Mouse (Mus musculus): ENCODE measurements at regions not wholly inside any gene's neighbourhood (a gene's known extent, or its start where the extent isn't known, plus 50 kb on each side); places are given as distances from the start of the nearest gene placed in this dataset.

DNA sequence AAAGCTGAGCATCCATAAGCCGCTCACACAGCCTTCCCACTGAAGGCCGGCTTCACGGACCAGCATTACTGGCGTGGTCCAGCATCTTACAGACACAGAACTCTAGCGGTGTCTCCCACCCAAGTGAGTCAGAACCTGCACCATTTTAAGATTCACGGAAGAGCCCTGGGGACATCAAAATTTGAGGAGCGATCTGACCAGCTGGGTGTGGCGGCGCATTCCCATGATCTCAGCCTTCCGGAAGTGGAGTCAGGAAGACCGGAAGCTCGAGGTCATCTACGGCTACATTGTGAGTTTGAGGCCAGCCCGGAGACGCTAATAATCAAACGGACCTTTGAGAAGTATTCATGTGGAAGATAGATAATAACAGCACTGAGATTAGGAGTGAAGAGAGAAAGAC lies 171.5 kb upstream of the Jmjd1c start:
- Histone ChIP-seq H3K9ac (ENCODE audit: low read length) (no peak overlapping the region), H3K4me3 (ENCODE audit: low read depth, low read length) (no peak overlapping the region), H3K4me2 (ENCODE audit: low read depth, severe bottlenecking) (no peak overlapping the region), H3K9me3 (ENCODE audit: control insufficient read depth, low read length) (no peaks in the 10 kb centered on the region), H3K36me3 (ENCODE audit: control insufficient read depth, insufficient read depth, low read length) (no peaks in the 10 kb centered on the region), H3K4me1 (ENCODE audit: control insufficient read depth, insufficient read depth, low read length) (peaks cover 24% of the 10 kb centered on the region), H3K27ac (replicated peaks; ENCODE audit: low read depth, low read length) (no peak overlapping the region), H3K27me3 (ENCODE audit: control insufficient read depth, insufficient read depth, low read length) (no peaks in the 10 kb centered on the region)
- no peak for ATAC-seq (ENCODE audit: insufficient number of reproducible peaks, low FRiP score, low TSS enrichment, low read depth)
- DNase-seq (ENCODE audit: low spot score) = no peak
- WGBS = 91% methylated on average over 16 of the region's 16 CpGs

DNA sequence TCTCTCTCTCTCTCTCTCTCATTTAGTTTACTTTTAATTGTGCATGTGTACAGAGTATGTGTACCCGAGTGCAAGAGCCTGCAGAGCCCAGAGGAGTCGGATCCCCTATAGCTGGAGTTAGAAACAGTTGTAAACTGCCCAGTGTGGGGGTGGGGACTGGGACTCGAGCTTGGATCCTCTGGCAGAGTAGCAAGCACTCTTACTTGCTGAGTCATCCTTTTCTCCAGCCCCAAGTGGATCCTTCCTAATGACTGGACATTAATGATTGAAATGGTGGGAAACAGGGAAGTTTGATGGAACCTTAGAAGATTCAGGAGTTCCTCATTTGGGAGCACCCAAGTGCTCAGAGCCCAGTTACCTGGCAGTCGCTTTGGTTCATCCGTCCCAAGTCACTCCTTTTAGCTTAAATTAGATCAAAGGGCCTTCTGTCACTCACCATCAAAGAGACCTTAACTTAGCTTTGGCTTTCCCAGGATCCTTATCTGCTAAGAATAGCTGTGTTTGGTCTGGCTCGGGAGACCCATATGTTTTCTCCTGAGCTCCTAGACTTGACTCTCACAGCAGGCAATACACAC lies 170.3 kb upstream of the Jmjd1c start:
- Histone ChIP-seq H3K9me3 (ENCODE audit: control insufficient read depth, low read length) (no peaks in the 10 kb centered on the region), H3K4me1 (ENCODE audit: control insufficient read depth, insufficient read depth, low read length) (peaks cover 16% of the 10 kb centered on the region), H3K27ac (replicated peaks; ENCODE audit: low read depth, low read length) (no peak overlapping the region), H3K4me3 (ENCODE audit: low read depth, low read length) (no peak overlapping the region), H3K36me3 (ENCODE audit: control insufficient read depth, insufficient read depth, low read length) (no peaks in the 10 kb centered on the region), H3K4me2 (ENCODE audit: low read depth, severe bottlenecking) (no peak overlapping the region), H3K9ac (ENCODE audit: low read length) (no peak overlapping the region), H3K27me3 (ENCODE audit: control insufficient read depth, insufficient read depth, low read length) (no peaks in the 10 kb centered on the region)
- no peak for ATAC-seq (ENCODE audit: insufficient number of reproducible peaks, low FRiP score, low TSS enrichment, low read depth)
- DNase-seq (ENCODE audit: low spot score) = no peak
- WGBS = 20% methylated on average over 6 of the region's 6 CpGs

DNA sequence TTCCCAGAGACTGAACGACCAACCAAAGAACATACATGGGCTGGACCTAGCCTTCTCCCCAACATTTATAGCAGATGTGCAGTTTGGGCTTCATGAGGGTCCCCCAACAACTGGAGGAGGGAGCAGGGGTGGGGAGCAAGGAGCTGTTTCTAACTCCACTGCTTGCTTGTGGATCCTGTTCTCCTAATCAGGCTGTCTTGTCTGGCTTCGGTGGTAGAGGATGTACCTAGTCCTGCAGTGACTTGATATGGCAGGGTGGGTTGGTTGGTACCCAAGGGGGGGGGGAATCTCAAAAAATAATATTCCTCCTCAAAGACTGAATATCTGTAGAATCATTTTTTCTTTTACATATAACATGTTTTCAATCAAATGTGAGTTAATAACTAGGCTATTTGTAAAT lies 168.3 kb upstream of the Jmjd1c start:
- 87% methylated on average over 2 of the region's 2 CpGs for WGBS
- Histone ChIP-seq H3K27me3 (ENCODE audit: control insufficient read depth, insufficient read depth, low read length) (no peaks in the 10 kb centered on the region), H3K27ac (replicated peaks; ENCODE audit: low read depth, low read length) (no peak overlapping the region), H3K4me2 (ENCODE audit: low read depth, severe bottlenecking) (no peak overlapping the region), H3K4me3 (ENCODE audit: low read depth, low read length) (no peak overlapping the region), H3K36me3 (ENCODE audit: control insufficient read depth, insufficient read depth, low read length) (no peaks in the 10 kb centered on the region), H3K4me1 (ENCODE audit: control insufficient read depth, insufficient read depth, low read length) (no peaks in the 10 kb centered on the region), H3K9ac (ENCODE audit: low read length) (no peak overlapping the region), H3K9me3 (ENCODE audit: control insufficient read depth, low read length) (no peaks in the 10 kb centered on the region)
- ATAC-seq (ENCODE audit: insufficient number of reproducible peaks, low FRiP score, low TSS enrichment, low read depth) (no peak), DNase-seq (ENCODE audit: low spot score) (no peak)

DNA sequence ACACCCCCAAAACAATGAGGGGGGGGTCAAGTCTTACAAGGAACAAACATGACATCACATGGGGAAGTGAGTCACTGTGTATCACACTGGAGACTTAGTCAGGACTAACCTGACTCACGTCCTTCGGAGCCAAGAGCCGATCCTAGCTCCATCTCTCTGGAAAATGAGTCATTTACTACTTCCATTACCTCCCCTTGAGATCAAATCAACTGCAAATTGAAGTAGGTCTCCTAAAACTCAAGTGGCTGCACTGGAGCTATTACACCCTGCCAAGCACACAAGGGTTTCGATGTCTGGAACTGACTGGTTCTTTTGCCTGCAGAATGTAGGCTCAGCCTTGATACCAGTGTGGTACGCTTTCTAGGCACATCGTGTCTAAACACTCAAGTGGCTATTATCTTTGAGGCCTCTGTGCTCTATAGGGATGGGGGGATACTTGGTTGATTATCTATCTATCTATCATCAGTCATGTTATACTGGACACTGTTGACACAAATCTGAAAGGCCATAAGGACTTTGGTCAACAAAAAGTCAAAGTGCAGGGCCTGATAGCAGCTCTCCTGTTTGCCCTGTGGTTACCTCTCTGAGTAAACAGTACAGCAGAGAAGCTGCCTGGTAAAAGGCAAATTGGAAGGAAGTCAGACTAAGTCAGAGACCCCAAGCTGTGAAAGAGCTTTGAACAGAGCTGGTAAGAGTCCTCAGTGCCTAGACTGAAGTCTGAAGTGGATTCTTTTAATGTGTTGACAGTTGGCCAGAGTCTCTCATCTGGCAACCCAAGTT lies 167.5 kb upstream of the Jmjd1c start:
- no peak overlapping the region for H3K9ac ChIP-seq (ENCODE audit: low read length)
- H3K4me3 ChIP-seq (ENCODE audit: low read depth, low read length) = no peak overlapping the region
- H3K4me2 ChIP-seq (ENCODE audit: low read depth, severe bottlenecking) = no peak overlapping the region
- DNase-seq (ENCODE audit: low spot score) (no peak), ATAC-seq (ENCODE audit: insufficient number of reproducible peaks, low FRiP score, low TSS enrichment, low read depth) (no peak)
- WGBS = 60% methylated on average over 6 of the region's 6 CpGs
- H3K36me3 ChIP-seq (ENCODE audit: control insufficient read depth, insufficient read depth, low read length) = no peaks in the 10 kb centered on the region
- no peaks in the 10 kb centered on the region for H3K9me3 ChIP-seq (ENCODE audit: control insufficient read depth, low read length)
- no peaks in the 10 kb centered on the region for H3K27me3 ChIP-seq (ENCODE audit: control insufficient read depth, insufficient read depth, low read length)
- H3K4me1 ChIP-seq (ENCODE audit: control insufficient read depth, insufficient read depth, low read length) = no peaks in the 10 kb centered on the region
- H3K27ac ChIP-seq (replicated peaks; ENCODE audit: low read depth, low read length) = no peak overlapping the region

DNA sequence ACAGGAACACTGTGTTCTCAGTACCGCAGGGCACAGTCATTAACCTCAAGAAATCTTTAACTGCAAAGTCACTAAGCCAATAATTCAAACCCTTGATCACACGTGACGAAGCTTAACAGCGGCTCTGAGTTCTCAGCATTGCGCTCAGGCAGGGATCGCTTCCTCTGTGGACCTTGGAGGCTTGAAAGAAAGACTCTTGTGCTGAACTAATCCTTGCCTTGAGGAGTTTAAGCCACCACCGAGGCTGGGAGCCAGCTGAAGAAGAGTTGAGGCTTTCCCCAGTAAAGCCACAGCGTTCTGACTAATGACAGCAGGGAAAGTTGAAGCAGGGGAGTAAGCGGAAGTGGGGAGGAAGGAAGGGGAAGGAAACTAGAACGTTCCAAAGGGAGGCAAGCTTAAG lies 165.4 kb upstream of the Jmjd1c start:
- Histone ChIP-seq H3K4me2 (ENCODE audit: low read depth, severe bottlenecking) (no peak overlapping the region), H3K9ac (ENCODE audit: low read length) (no peak overlapping the region), H3K4me1 (ENCODE audit: control insufficient read depth, insufficient read depth, low read length) (no peaks in the 10 kb centered on the region), H3K4me3 (ENCODE audit: low read depth, low read length) (no peak overlapping the region), H3K9me3 (ENCODE audit: control insufficient read depth, low read length) (no peaks in the 10 kb centered on the region), H3K36me3 (ENCODE audit: control insufficient read depth, insufficient read depth, low read length) (no peaks in the 10 kb centered on the region), H3K27me3 (ENCODE audit: control insufficient read depth, insufficient read depth, low read length) (no peaks in the 10 kb centered on the region), H3K27ac (replicated peaks; ENCODE audit: low read depth, low read length) (no peak overlapping the region)
- no peak for DNase-seq (ENCODE audit: low spot score)
- no peak for ATAC-seq (ENCODE audit: insufficient number of reproducible peaks, low FRiP score, low TSS enrichment, low read depth)
- WGBS = 65% methylated on average over 10 of the region's 10 CpGs

- H3K36me3 ChIP-seq (ENCODE audit: control insufficient read depth, insufficient read depth, low read length) = no peaks in the 10 kb centered on the region
- WGBS = 83% methylated on average over 7 of the region's 7 CpGs
- no peak overlapping the region for H3K27ac ChIP-seq (replicated peaks; ENCODE audit: low read depth, low read length)
- no peak overlapping the region for H3K4me3 ChIP-seq (ENCODE audit: low read depth, low read length)
- H3K4me1 ChIP-seq (ENCODE audit: control insufficient read depth, insufficient read depth, low read length) = no peaks in the 10 kb centered on the region
- H3K9me3 ChIP-seq (ENCODE audit: control insufficient read depth, low read length) = no peaks in the 10 kb centered on the region
- H3K4me2 ChIP-seq (ENCODE audit: low read depth, severe bottlenecking) = no peak overlapping the region
- DNase-seq (ENCODE audit: low spot score) (no peak), ATAC-seq (ENCODE audit: insufficient number of reproducible peaks, low FRiP score, low TSS enrichment, low read depth) (no peak)
- no peaks in the 10 kb centered on the region for H3K27me3 ChIP-seq (ENCODE audit: control insufficient read depth, insufficient read depth, low read length)
- no peak overlapping the region for H3K9ac ChIP-seq (ENCODE audit: low read length)
Measured at GRCm38 (mm10) chr10:66931505-66931904, 164.4 kb upstream of the Jmjd1c start.

GRCm38 (mm10) chr10:66932544-66932943 lies 163.4 kb upstream of the Jmjd1c start:
- H3K4me2 ChIP-seq (ENCODE audit: low read depth, severe bottlenecking) = no peak overlapping the region
- no peak overlapping the region for H3K4me3 ChIP-seq (ENCODE audit: low read depth, low read length)
- no peaks in the 10 kb centered on the region for H3K9me3 ChIP-seq (ENCODE audit: control insufficient read depth, low read length)
- no peaks in the 10 kb centered on the region for H3K4me1 ChIP-seq (ENCODE audit: control insufficient read depth, insufficient read depth, low read length)
- no peaks in the 10 kb centered on the region for H3K27me3 ChIP-seq (ENCODE audit: control insufficient read depth, insufficient read depth, low read length)
- no peak for ATAC-seq (ENCODE audit: insufficient number of reproducible peaks, low FRiP score, low TSS enrichment, low read depth)
- DNase-seq (ENCODE audit: low spot score) = no peak
- no peak overlapping the region for H3K27ac ChIP-seq (replicated peaks; ENCODE audit: low read depth, low read length)
- no peaks in the 10 kb centered on the region for H3K36me3 ChIP-seq (ENCODE audit: control insufficient read depth, insufficient read depth, low read length)
- no peak overlapping the region for H3K9ac ChIP-seq (ENCODE audit: low read length)
- 84% methylated on average over 6 of the region's 6 CpGs for WGBS

DNA sequence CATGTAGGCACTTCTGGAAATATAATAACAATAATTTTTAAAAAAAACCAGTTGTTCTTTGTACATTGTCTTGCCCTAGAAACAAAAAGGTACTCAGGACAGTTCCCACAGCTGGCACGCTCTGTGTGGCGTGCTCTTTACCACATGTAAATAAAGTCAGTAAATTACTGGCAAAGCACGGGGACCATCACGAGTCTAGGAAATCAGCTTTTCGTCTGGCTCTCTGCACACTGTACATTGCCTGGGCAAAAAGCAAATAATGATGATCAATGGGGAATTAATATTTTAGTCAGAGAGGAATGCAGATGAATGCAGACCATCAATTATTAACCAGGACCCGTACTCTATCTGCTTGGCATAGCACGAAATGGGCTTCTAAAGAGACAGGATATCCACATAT lies 162.2 kb upstream of the Jmjd1c start:
- DNase-seq (ENCODE audit: low spot score) (no peak), ATAC-seq (ENCODE audit: insufficient number of reproducible peaks, low FRiP score, low TSS enrichment, low read depth) (no peak)
- no peak overlapping the region for H3K4me2 ChIP-seq (ENCODE audit: low read depth, severe bottlenecking)
- no peak overlapping the region for H3K27ac ChIP-seq (replicated peaks; ENCODE audit: low read depth, low read length)
- no peaks in the 10 kb centered on the region for H3K4me1 ChIP-seq (ENCODE audit: control insufficient read depth, insufficient read depth, low read length)
- no peaks in the 10 kb centered on the region for H3K36me3 ChIP-seq (ENCODE audit: control insufficient read depth, insufficient read depth, low read length)
- H3K9me3 ChIP-seq (ENCODE audit: control insufficient read depth, low read length) = no peaks in the 10 kb centered on the region
- H3K27me3 ChIP-seq (ENCODE audit: control insufficient read depth, insufficient read depth, low read length) = no peaks in the 10 kb centered on the region
- no peak overlapping the region for H3K9ac ChIP-seq (ENCODE audit: low read length)
- H3K4me3 ChIP-seq (ENCODE audit: low read depth, low read length) = no peak overlapping the region
- WGBS = 93% methylated on average over 7 of the region's 7 CpGs

DNA sequence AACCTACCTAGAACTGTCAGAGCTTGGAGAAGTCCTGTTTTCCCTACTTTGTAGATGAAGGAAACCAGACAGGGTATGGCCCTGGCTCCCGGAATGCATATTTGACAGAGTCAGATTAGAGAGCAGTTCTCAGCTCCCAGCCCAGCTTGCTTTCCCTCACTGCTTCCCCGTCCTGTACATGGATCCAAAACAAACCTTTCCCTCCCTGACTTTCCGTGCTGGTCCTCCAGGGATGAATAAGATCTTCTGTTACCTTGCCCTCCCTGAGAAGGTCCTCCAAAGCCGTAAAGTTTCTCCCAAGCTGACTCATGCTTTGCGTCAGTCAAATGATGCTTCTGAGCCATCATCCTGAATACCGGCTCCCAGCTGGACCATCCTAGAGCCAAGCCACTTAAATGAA lies 160.2 kb upstream of the Jmjd1c start:
- H3K4me3 ChIP-seq (ENCODE audit: low read depth, low read length) = no peak overlapping the region
- no peak overlapping the region for H3K27ac ChIP-seq (replicated peaks; ENCODE audit: low read depth, low read length)
- no peaks in the 10 kb centered on the region for H3K27me3 ChIP-seq (ENCODE audit: control insufficient read depth, insufficient read depth, low read length)
- no peaks in the 10 kb centered on the region for H3K9me3 ChIP-seq (ENCODE audit: control insufficient read depth, low read length)
- no peak overlapping the region for H3K4me2 ChIP-seq (ENCODE audit: low read depth, severe bottlenecking)
- H3K9ac ChIP-seq (ENCODE audit: low read length) = no peak overlapping the region
- ATAC-seq (ENCODE audit: insufficient number of reproducible peaks, low FRiP score, low TSS enrichment, low read depth) (no peak), DNase-seq (ENCODE audit: low spot score) (no peak)
- no peaks in the 10 kb centered on the region for H3K4me1 ChIP-seq (ENCODE audit: control insufficient read depth, insufficient read depth, low read length)
- WGBS = 67% methylated on average over 6 of the region's 6 CpGs
- H3K36me3 ChIP-seq (ENCODE audit: control insufficient read depth, insufficient read depth, low read length) = no peaks in the 10 kb centered on the region
